29 mouse cellular contexts compared by ENCODE assay signal in the genomic region with DNA sequence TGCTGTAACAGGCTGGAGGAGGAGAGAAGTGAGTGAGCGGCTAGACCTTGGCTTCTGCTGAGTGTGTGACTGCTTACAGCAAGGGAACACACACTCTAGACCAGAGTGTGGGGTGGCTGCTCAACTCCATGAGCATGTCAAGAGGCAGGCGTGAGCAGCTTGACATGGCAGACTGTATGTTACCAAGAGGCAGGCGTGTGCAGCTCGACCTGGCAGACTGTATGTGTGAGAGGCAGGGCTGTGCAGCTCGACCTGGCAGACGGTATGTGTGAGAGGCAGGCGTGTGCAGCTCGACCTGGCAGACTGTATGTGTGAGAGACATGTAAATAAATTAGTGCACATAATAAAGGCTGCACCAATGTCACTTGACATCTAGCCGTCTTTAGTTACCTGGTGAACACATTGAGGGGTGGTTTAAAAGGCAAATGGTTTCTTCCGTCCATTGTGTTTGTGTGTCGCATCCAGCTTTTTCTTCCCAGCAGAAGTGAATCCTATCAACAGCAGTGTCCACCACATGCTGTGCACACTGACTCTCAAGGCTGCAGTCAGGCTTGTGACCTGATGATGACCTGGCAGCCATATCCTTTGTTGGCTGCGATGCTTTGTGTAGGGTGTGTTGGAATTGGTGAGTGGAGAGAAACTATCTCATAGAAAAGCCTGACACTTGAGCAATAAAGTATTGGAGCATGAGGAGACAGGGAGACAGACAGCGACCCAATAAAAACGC. TPM values are rescaled to one million over a fixed set of nuclear protein-coding genes. Genes with fewer than 3 reads are reported as not detected.
DNase-seq lines count a peak whose midpoint lies in the region; ATAC-seq and TF ChIP-seq lines count a peak whose summit lies in the region.
"Had no signal": no experiment of that assay in that cellular context is flagged by ENCODE, and none has a peak within 500 bp of the region (broad histone marks: within the 10 kb centered on the region; RNA-seq: fewer than 3 reads in every experiment).

No protein-coding gene starts in this region.

- no peak overlapping the region for H3K9ac ChIP-seq in forebrain, postnatal 0 days
- H3K9ac ChIP-seq in forebrain, embryonic 11.5 days (ENCODE audit: low read length), result no peak overlapping the region
- H3K9ac ChIP-seq: heart, embryonic 12.5 days; hindbrain, embryonic 13.5 days; liver, embryonic 12.5 days; liver, postnatal 0 days; midbrain, embryonic 13.5 days had no signal

- 80% methylated on average over 14 of the region's 14 CpGs for WGBS in forebrain, postnatal 0 days
- 90% methylated on average over 14 of the region's 14 CpGs for WGBS in forebrain, embryonic 11.5 days

- no peak for TF ChIP-seq CTCF in forebrain, postnatal 0 days (IDR thresholded peaks at IDR 0.05; ENCODE audit: low read depth)

- H3K36me3 ChIP-seq in forebrain, postnatal 0 days (ENCODE audit: insufficient read depth), result peaks cover 88% of the 10 kb centered on the region
- peaks cover 10% of the 10 kb centered on the region; the same call in 1 of the 2 replicates for H3K36me3 ChIP-seq in forebrain, embryonic 11.5 days (ENCODE audit: control insufficient read depth, insufficient read depth, low read length)

- H3K9me3 ChIP-seq in forebrain, postnatal 0 days (ENCODE audit: low read length), result no peaks in the 10 kb centered on the region
- no peaks in the 10 kb centered on the region for H3K9me3 ChIP-seq in forebrain, embryonic 11.5 days (ENCODE audit: control insufficient read depth, low read length)
- H3K9me3 ChIP-seq: heart, embryonic 12.5 days; hindbrain, embryonic 13.5 days; liver, embryonic 12.5 days; megakaryocyte, embryonic 14.5 days; midbrain, embryonic 13.5 days had no signal

- H3K4me3 ChIP-seq in forebrain, postnatal 0 days (ENCODE audit: low read depth, low read length), result no peak overlapping the region
- H3K4me3 ChIP-seq in forebrain, embryonic 11.5 days (ENCODE audit: low read depth, low read length), result no peak overlapping the region
- H3K4me3 ChIP-seq: gastrocnemius, adult 2 months; heart, adult 2 months; heart, embryonic 12.5 days; hindbrain, embryonic 13.5 days; liver, embryonic 12.5 days; megakaryocyte, embryonic 14.5 days; midbrain, embryonic 13.5 days had no signal

- peak; percentile 27 for DNase-seq in forebrain, postnatal 0 days
- DNase-seq in forebrain, embryonic 11.5 days (ENCODE audit: low spot score), result no peak
- DNase-seq in ZHBTc4 (ENCODE audit: low read depth, low spot score), result peak; percentile 66
- peak; percentile 22 for DNase-seq in embryo, embryonic 10.5 days (ENCODE audit: low spot score)
- DNase-seq in retina, postnatal 1 day, result peak; percentile 20
- no peak for DNase-seq in urinary bladder, postnatal 10 days (ENCODE audit: low spot score)
- DNase-seq: adrenal gland, postnatal 14 days; B cell, adult 2 months; cerebellum, adult 9-10 months; cerebellum, postnatal 36 days; gastrocnemius, adult 2 months; gastrocnemius, postnatal 36 days; heart, adult 2 months; heart, postnatal 4 days; kidney, adult 8-10 months; kidney, postnatal 4 days; layer of hippocampus, postnatal 36 days; left cerebral cortex, postnatal 4 days; liver, postnatal 0 days; lung, postnatal 36 days; right cerebral cortex, postnatal 4 days had no signal

- H3K4me2 ChIP-seq in forebrain, postnatal 0 days (ENCODE audit: low read depth), result no peak overlapping the region
- H3K4me2 ChIP-seq in forebrain, embryonic 11.5 days (ENCODE audit: low read depth, low read length, severe bottlenecking), result no peak overlapping the region
- H3K4me2 ChIP-seq: heart, embryonic 12.5 days; hindbrain, embryonic 13.5 days; liver, embryonic 12.5 days; midbrain, embryonic 13.5 days had no signal

- no peaks in the 10 kb centered on the region for H3K27me3 ChIP-seq in forebrain, postnatal 0 days (ENCODE audit: insufficient read depth, low read length)
- no peaks in the 10 kb centered on the region for H3K27me3 ChIP-seq in forebrain, embryonic 11.5 days (ENCODE audit: control insufficient read depth, insufficient read depth, low read length)
- H3K27me3 ChIP-seq: heart, embryonic 12.5 days; hindbrain, embryonic 13.5 days; liver, embryonic 12.5 days; megakaryocyte, embryonic 14.5 days; midbrain, embryonic 13.5 days had no signal

- H3K4me1 ChIP-seq in forebrain, postnatal 0 days (ENCODE audit: insufficient read depth), result no peaks in the 10 kb centered on the region
- H3K4me1 ChIP-seq in forebrain, embryonic 11.5 days (replicated peaks; ENCODE audit: control insufficient read depth, insufficient read depth, low read length), result no peaks in the 10 kb centered on the region
- H3K4me1 ChIP-seq: hindbrain, embryonic 13.5 days; liver, embryonic 12.5 days; midbrain, embryonic 13.5 days had no signal

- peak; percentile 88 for ATAC-seq in forebrain, postnatal 0 days
- no peak for ATAC-seq in forebrain, embryonic 11.5 days (replicated peaks; ENCODE audit: low FRiP score)
- ATAC-seq in granulocyte monocyte progenitor cell, adult 5-6 weeks (replicated peaks; ENCODE audit: poor library complexity, severe bottlenecking), result no peak
- ATAC-seq: intestine, embryonic 16.5 days; liver, embryonic 12.5 days; liver, postnatal 0 days; midbrain, embryonic 13.5 days had no signal

- no peak overlapping the region for H3K27ac ChIP-seq in forebrain, postnatal 0 days (ENCODE audit: low read depth, low read length)
- H3K27ac ChIP-seq in forebrain, embryonic 11.5 days (ENCODE audit: low read depth, low read length), result no peak overlapping the region
- H3K27ac ChIP-seq: gastrocnemius, adult 2 months; heart, adult 2 months; hindbrain, embryonic 13.5 days; kidney, postnatal 0 days; liver, embryonic 12.5 days; midbrain, embryonic 13.5 days had no signal

RNA-seq across cellular contexts. Expression of gene Trafd1, which starts 59.2 kb away (rescaled TPM):
- 131 and 141 TPM in 2 replicates for total RNA-seq in forebrain, postnatal 0 days (2014; rRNA removed)
- polyA plus RNA-seq in forebrain, postnatal 0 days (2015; fragmentation: Nextera tagmentation; extraction: Ambion mirVana), result 123 and 124 TPM in 2 replicates
- 78.5 and 84.6 TPM in 2 replicates for polyA plus RNA-seq in forebrain, embryonic 11.5 days (2014; fragmentation: Nextera tagmentation; extraction: Ambion mirVana)
- total RNA-seq in granulocyte monocyte progenitor cell, adult 5-6 weeks (2014; fragmentation: Nextera tagmentation), result 50.5 and 74.7 TPM in 2 replicates
- total RNA-seq in granulocyte monocyte progenitor cell, adult 5-6 weeks (2017), result 39.0 and 40.8 TPM in 2 replicates

Comparison
In these comparisons a context has a peak if more than half of its experiments do, and no peak if none do; other contexts are left out.
1. DNase-seq: peak in forebrain, postnatal 0 days (single experiment), ZHBTc4 (single experiment), embryo, embryonic 10.5 days (single experiment) and retina, postnatal 1 day (single experiment); none in forebrain, embryonic 11.5 days (single experiment) and urinary bladder, postnatal 10 days (single experiment).